Mouse (Mus musculus) G1E (cell line): ENCODE measurements at regions not wholly inside any gene's neighbourhood (a gene's known extent, or its start where the extent isn't known, plus 50 kb on each side); places are given as distances from the start of the nearest gene placed in this dataset.

Source experiments
- CTCF ChIP-seq: IDR thresholded peaks from 2 replicates; pipeline ENCODE4 v1.5.1; 2012; ENCODE audit warnings: low read depth, low read length, inconsistent platforms, mixed read lengths
- GATA1 ChIP-seq: IDR thresholded peaks from 2 replicates; pipeline ENCODE4 v1.6.1; 2012; ENCODE audit warnings: borderline replicate concordance, low read length, inconsistent platforms, mixed read lengths
- TAL1 ChIP-seq: conservative IDR thresholded peaks from 2 replicates; pipeline ENCODE4 v1.6.1; 2012; ENCODE audit warnings: low read depth, low read length, inconsistent platforms, mixed read lengths

DNA sequence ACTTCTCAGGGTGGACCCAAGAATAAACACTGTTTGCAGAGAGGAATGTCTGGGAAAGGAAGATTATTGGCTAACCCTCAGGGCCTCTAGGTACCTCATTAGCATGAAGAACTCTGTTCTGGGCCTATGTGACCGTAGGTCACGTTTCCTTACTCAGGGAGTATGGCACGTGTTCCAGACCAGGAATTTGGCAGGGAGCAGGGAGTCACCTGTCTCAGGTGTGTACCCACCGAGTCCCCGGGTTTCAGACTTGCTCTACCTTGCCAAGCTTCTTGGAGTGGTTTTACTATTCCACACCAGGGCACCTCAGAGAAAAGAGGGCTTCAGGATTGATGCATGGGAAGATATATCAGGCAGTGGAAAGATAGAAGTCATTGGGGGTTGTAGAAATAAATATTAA is 169.6 kb upstream of the Peli2 start:
- TF ChIP-seq CTCF (no peak), GATA1 (no peak), TAL1 (no peak)
